Mouse (Mus musculus): ENCODE measurements around the gene Xpr1.

DNA sequence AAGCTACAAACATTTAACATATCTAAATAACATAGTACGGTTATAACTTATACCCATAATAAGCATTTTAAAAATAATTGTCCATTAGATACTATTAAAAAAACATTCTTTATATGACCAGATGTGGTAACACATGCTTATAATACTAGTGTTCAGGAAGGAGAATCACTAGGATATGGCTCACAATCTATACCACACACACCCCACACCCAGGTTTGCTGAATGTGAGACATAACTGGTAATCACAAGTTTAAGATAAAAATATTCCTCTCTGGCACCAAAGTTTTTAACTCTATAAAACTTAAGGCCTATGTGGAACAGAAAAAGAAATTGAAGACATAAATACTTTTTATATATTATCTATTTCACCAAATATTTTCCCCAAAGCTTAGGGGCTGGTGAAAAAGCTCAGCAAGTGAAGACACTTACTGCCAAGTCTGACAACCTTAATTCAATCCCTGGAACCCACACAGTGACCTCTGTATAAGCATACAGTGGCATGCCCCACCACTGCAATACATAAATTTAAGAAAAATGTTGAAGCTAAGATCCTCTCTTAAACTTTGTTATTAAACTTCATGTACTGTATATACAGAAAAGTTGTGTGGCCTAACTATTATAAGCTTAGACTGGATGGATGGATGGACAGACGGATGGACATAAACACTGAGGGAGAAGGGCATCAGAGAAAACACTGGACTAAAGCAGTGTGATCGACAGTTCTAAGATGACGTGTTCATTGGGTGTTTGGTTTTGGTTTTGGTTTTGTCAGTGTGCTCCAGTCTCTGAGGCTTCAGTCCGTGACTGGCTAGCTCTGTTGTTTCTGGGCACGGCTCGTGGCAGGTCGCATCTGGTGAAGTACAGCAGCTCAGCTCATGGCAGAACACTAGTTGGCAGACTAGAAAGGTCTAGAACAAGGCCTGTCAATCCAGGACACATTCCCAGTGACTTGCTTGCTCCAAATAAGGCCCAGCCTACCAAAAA, 33.6 kb downstream of the Xpr1 start:
- no peak for TF ChIP-seq CTCF (IDR thresholded peaks at IDR 0.05; ENCODE audit: control insufficient read depth, insufficient read depth, insufficient read length)
- TF ChIP-seq USF1 (IDR thresholded peaks at IDR 0.05; ENCODE audit: low read depth): no peak
- no peak for TF ChIP-seq CEBPB (IDR thresholded peaks at IDR 0.05; ENCODE audit: low read depth)

All from C2C12 (cell line).